Mouse (Mus musculus): ENCODE measurements around the gene Trim61. TPM values are rescaled to one million over a fixed set of nuclear protein-coding genes. Genes with fewer than 3 reads are reported as not detected.

Trim61 gene
- total RNA-seq (2012; rRNA removed) (not detected in 2 replicates), polyA plus RNA-seq (2012; ENCODE audit: insufficient read depth in 1 of 2, insufficient read length in 2 of 2, low read depth in 1 of 2, low replicate concordance in 2 of 2, missing spikeins in 1 of 2) (not detected)

DNA sequence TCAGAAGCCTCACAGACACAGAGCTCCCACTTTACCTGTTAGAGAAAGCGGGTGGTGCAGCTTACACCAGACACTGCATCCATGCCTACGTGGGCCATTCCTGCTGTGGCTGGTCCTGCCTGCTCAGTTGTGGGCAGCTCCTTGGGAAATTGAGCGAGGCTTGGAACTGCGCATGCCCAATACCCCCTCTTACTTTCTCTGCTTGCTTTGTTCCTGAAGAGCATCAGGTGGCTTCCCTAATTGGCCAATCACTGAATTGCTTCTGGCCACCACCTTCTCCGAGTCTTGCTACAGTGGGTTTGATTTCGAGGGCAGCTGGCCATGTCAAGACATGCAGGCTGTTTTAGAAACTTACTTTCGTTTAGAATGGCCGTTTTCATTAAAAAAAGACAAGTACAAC lies at the start of gene Trim61, which contains the start of gene Trim60:
Gene Trim61, minus strand, starts transcription at position 101 of the 400 bp plus-strand sequence.
Gene Trim60, minus strand, starts transcription at position 162 of the 400 bp plus-strand sequence.
- H3K27ac ChIP-seq (ENCODE audit: control insufficient read depth, low read depth, low read length), result no peak within 1 kb of the TSS
- no peaks in the 10 kb centered on the region for H3K27me3 ChIP-seq (ENCODE audit: control insufficient read depth in 1 of 2, insufficient read depth in 2 of 2, low read length in 2 of 2)
- no peak within 1 kb of the TSS for H3K4me3 ChIP-seq (ENCODE audit: control insufficient read depth in 1 of 2, insufficient read depth in 1 of 2, low read depth in 2 of 2, low read length in 2 of 2)
- TF ChIP-seq TCF12 (IDR thresholded peaks at IDR 0.05; ENCODE audit: low read depth, low read length), result no peak
- no peak for TF ChIP-seq MYB (IDR thresholded peaks at IDR 0.05; ENCODE audit: low read depth, low read length)
- TF ChIP-seq ZNF384 (IDR thresholded peaks at IDR 0.05; ENCODE audit: low read depth, low read length), result no peak
- no peak for TF ChIP-seq MXI1 (IDR thresholded peaks at IDR 0.05; ENCODE audit: low read depth, low read length)
- no peak for TF ChIP-seq NRF1 (IDR thresholded peaks at IDR 0.05; ENCODE audit: insufficient read depth, low read depth, low read length, poor library complexity, severe bottlenecking)
- TF ChIP-seq MAFK (IDR thresholded peaks at IDR 0.05; ENCODE audit: borderline replicate concordance, low read depth, low read length), result no peak
- TF ChIP-seq EP300 (IDR thresholded peaks at IDR 0.05; ENCODE audit: low read depth in 1 of 2, low read length in 2 of 2), result no peak
- no peak for TF ChIP-seq CTCF (IDR thresholded peaks at IDR 0.05 in 2 of 3, conservative IDR thresholded peaks at IDR 0.05 in 1 of 3; ENCODE audit: control insufficient read depth in 1 of 3, insufficient read depth in 1 of 3, low read depth in 2 of 3, low read length in 3 of 3, poor library complexity in 1 of 3, severe bottlenecking in 1 of 3)
- no peaks in the 10 kb centered on the region for H3K36me3 ChIP-seq (ENCODE audit: control insufficient read depth in 1 of 2, insufficient read depth in 2 of 2, low read length in 2 of 2)
- no peak within 1 kb of the TSS for H3K9ac ChIP-seq (ENCODE audit: control insufficient read depth, low read depth, low read length, poor library complexity, severe bottlenecking)
- H3K79me2 ChIP-seq (ENCODE audit: control insufficient read depth, insufficient read depth, low read length, poor library complexity), result no peaks in the 10 kb centered on the region
- no peak for DNase-seq (ENCODE audit: low read depth, low spot score)
- H3K4me1 ChIP-seq (ENCODE audit: control insufficient read depth in 1 of 2, insufficient read depth in 2 of 2, low read length in 2 of 2), result no peaks in the 10 kb centered on the region
- no peaks in the 10 kb centered on the region for H3K9me3 ChIP-seq (replicated peaks; ENCODE audit: insufficient read depth, low read length)

DNA sequence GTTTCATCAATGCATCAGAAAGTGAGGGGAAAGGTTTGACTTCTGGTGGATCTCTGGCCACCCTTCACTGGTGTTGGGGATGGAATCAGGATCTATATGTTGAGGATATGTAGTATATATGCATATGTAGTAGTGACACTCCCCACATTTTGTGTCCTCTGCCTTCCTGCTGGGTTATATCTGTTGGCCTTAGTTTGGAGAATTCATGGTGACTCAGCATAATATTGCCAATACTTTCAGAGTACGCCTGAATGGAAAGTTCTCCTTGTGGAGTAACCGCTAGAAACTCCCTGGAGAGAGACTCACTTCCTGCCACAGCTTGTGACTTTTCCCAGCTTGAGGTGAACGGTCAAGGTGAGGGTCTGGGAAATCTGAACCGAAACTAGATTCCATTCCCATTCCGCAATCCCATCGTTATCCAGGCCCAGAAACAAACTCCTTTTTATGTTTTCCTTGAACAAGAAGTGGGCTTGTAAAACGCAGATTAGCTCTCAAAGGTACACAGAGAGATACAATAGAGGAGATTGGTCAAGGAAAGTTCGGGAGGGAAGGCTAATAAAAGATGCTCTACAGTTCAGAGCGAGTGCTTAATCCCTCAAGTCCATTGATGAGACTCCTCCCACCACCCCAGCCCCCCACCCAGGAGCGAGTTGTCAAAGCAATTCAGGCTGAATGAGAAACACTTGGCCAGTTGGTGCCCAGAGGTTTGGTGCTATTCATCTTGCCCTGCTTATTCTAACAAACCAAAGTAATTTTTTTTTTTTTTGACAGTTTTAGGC lies 49.6 kb upstream of the Trim61 start:
- no peaks in the 10 kb centered on the region for H3K4me1 ChIP-seq (ENCODE audit: control insufficient read depth in 1 of 2, insufficient read depth in 2 of 2, low read length in 2 of 2)
- no peaks in the 10 kb centered on the region for H3K79me2 ChIP-seq (ENCODE audit: control insufficient read depth, insufficient read depth, low read length, poor library complexity)
- DNase-seq (ENCODE audit: low read depth, low spot score), result no peak
- H3K4me3 ChIP-seq (ENCODE audit: control insufficient read depth in 1 of 2, insufficient read depth in 1 of 2, low read depth in 2 of 2, low read length in 2 of 2), result no peak overlapping the region
- TF ChIP-seq USF1 (IDR thresholded peaks at IDR 0.05; ENCODE audit: low read depth, low read length) (no peak), HCFC1 (IDR thresholded peaks at IDR 0.05; ENCODE audit: low read depth, low read length) (no peak), ZMIZ1 (IDR thresholded peaks at IDR 0.05; ENCODE audit: low read depth, low read length) (no peak), EP300 (IDR thresholded peaks at IDR 0.05; ENCODE audit: low read depth in 1 of 2, low read length in 2 of 2) (no peak), MAZ (IDR thresholded peaks at IDR 0.05; ENCODE audit: low read depth, low read length) (no peak), POLR2AphosphoS2 (IDR thresholded peaks at IDR 0.05; ENCODE audit: low read length) (no peak), UBTF (IDR thresholded peaks at IDR 0.05; ENCODE audit: borderline replicate concordance, insufficient read depth, low read depth, low read length) (no peak), MEF2A (IDR thresholded peaks at IDR 0.05; ENCODE audit: extremely low read depth, insufficient replicate concordance, low read depth, low read length, poor library complexity, severe bottlenecking) (no peak), E2F4 (IDR thresholded peaks at IDR 0.05; ENCODE audit: borderline replicate concordance, low read depth, low read length) (no peak), TBP (IDR thresholded peaks at IDR 0.05; ENCODE audit: low read depth, low read length) (no peak), MYC (IDR thresholded peaks at IDR 0.05; ENCODE audit: low read depth, low read length) (no peak), CHD2 (IDR thresholded peaks at IDR 0.05; ENCODE audit: low read length) (no peak), ETS1 (IDR thresholded peaks at IDR 0.05; ENCODE audit: low read depth, low read length) (no peak), ELF1 (IDR thresholded peaks at IDR 0.05; ENCODE audit: low read depth, low read length) (no peak)
- no peaks in the 10 kb centered on the region for H3K36me3 ChIP-seq (ENCODE audit: control insufficient read depth in 1 of 2, insufficient read depth in 2 of 2, low read length in 2 of 2)
- H3K9me3 ChIP-seq (replicated peaks; ENCODE audit: insufficient read depth, low read length), result no peaks in the 10 kb centered on the region
- H3K27me3 ChIP-seq (ENCODE audit: control insufficient read depth in 1 of 2, insufficient read depth in 2 of 2, low read length in 2 of 2), result no peaks in the 10 kb centered on the region
- no peak overlapping the region for H3K9ac ChIP-seq (ENCODE audit: control insufficient read depth, low read depth, low read length, poor library complexity, severe bottlenecking)
- H3K27ac ChIP-seq (ENCODE audit: control insufficient read depth, low read depth, low read length), result no peak overlapping the region
